Mouse (Mus musculus): ENCODE measurements at regions not wholly inside any gene's neighbourhood (a gene's known extent, or its start where the extent isn't known, plus 50 kb on each side); places are given as distances from the start of the nearest gene placed in this dataset.

DNA sequence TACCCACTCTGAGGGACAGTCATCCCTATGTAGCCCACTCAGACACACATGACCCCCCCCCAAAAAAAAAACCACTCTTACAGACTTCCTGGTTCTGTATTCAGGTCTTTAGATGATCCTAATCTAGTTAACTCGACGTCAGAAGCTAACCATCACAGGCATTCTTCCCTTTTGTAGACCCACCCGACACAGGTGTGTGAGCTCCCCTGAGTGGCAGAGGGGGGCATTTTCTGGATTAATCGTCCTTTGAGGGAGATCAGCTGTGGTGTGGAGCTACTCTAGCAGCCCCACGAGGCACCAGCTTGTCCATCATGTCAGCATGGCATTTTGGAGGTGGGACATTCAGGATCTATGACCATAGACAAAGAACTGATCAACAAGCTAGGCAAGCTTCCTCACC lies 50.7 kb upstream of the Tlk1 start:
- TF ChIP-seq POLR2A (IDR thresholded peaks at IDR 0.05; ENCODE audit: borderline replicate concordance, extremely low read depth, low read depth, low read length) (no peak), CTCF (IDR thresholded peaks at IDR 0.05; ENCODE audit: insufficient read depth, low read length) (no peak)

Data from lung, adult 2 months (tissue).